Mouse (Mus musculus): Measurements from ENCODE around the gene Rimbp2.

DNA sequence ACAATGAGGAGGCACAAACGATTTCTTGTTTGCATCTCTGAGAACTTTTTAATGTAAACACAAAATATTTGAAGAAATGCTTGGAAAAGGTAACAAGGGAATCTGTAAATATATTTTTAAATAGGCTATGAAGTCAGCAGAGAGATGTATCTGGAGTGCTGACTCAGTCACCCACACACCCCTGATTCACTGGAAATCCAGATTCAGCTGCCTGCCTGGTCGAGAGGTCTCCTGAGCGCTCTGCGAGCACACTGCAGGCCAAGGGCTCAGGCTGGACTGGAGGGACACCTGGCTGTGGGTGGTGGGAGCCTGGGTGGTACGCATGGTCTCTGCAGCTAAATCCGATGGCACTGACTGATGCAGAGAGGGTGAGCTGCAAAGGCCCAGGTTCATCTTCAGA lies 31.2 kb upstream of the Rimbp2 start:
- no peak for TF ChIP-seq CTCF (IDR thresholded peaks at IDR 0.05; ENCODE audit: insufficient read depth, low read depth, low read length)
- TF ChIP-seq POLR2A (IDR thresholded peaks at IDR 0.05; ENCODE audit: insufficient read depth, low read depth, low read length) = no peak
